Mouse (Mus musculus): ENCODE measurements around the gene Arl5c. TPM values are rescaled to one million over a fixed set of nuclear protein-coding genes. Genes with fewer than 3 reads are reported as not detected.
A peak's percentile ranks its signal among the peaks of the same experiment; 100 is the strongest.

Gene Arl5c
- polyA plus RNA-seq, 1 experiment = 28.9 TPM

DNA sequence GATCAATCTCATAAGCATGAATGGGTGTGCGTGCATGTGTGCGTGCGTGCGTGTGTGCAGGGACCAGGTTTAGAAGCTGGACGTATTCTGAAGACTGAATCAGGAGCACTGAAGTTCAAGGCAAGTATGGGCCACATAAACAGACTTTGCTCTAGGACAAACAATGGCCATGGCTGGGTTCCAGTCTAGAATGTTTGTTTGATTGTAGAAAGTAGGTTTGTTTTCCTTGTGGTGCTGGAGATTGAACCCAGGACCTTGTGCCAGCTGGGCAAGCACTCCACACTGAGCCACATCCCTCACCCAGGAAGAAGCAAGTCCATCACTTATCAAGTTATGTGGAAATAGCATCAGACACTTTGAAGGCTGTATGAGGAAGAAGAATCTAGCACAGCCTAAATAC, 20.2 kb upstream of the Arl5c start:
- no peak for DNase-seq (ENCODE audit: low read depth in 1 of 2, low spot score in 2 of 2)
- no peak for TF ChIP-seq CTCF (IDR thresholded peaks at IDR 0.05; ENCODE audit: extremely low read depth, insufficient read depth, insufficient read length, insufficient replicate concordance)
- no peak for TF ChIP-seq POLR2A (IDR thresholded peaks at IDR 0.05; ENCODE audit: low read depth, low read length)
- Histone ChIP-seq H3K4me1 (ENCODE audit: control insufficient read depth, insufficient read depth, insufficient read length) (peaks cover 13% of the 10 kb centered on the region; the same call in 1 of the 2 replicates), H3K27me3 (ENCODE audit: control insufficient read depth, insufficient read depth, low read length) (no peaks in the 10 kb centered on the region), H3K4me3 (ENCODE audit: extremely low read depth, insufficient read depth, insufficient read length) (no peak overlapping the region), H3K36me3 (ENCODE audit: control insufficient read depth, insufficient read depth, low read length) (no peaks in the 10 kb centered on the region), H3K27ac (ENCODE audit: insufficient read depth, low read length) (no peak overlapping the region)
- 94% methylated on average over 5 of the region's 5 CpGs for WGBS

DNA sequence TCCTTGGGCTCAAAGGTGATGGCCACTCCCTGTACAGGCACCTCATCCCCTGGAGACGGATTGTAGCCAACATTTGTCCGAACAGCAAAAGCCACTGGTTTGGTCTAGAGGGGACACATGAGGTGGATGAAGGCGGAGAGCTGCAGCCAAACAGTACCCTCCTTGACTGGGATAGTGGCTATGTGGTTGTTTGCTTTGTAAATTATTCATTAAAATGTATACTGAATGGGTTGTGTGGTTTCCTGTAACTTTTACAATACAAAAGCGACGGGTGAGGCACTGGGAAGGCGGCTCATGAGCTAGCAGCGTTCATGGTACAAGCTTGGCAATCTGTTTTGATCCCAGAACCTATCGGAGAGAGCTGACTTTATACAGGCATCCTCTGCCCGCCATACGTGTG, 16.9 kb upstream of the Arl5c start:
- no peak for DNase-seq (ENCODE audit: low read depth in 1 of 2, low spot score in 2 of 2)
- WGBS = 91% methylated on average over 10 of the region's 10 CpGs
- no peak overlapping the region for H3K27ac ChIP-seq (ENCODE audit: insufficient read depth, low read length)
- no peaks in the 10 kb centered on the region for H3K36me3 ChIP-seq (ENCODE audit: control insufficient read depth, insufficient read depth, low read length)
- H3K4me1 ChIP-seq (ENCODE audit: control insufficient read depth, insufficient read depth, insufficient read length) = peaks cover 3% of the 10 kb centered on the region; the same call in 1 of the 2 replicates
- H3K27me3 ChIP-seq (ENCODE audit: control insufficient read depth, insufficient read depth, low read length) = no peaks in the 10 kb centered on the region
- no peak overlapping the region for H3K4me3 ChIP-seq (ENCODE audit: extremely low read depth, insufficient read depth, insufficient read length)
- no peak for TF ChIP-seq CTCF (IDR thresholded peaks at IDR 0.05; ENCODE audit: extremely low read depth, insufficient read depth, insufficient read length, insufficient replicate concordance)
- no peak for TF ChIP-seq POLR2A (IDR thresholded peaks at IDR 0.05; ENCODE audit: low read depth, low read length)

DNA sequence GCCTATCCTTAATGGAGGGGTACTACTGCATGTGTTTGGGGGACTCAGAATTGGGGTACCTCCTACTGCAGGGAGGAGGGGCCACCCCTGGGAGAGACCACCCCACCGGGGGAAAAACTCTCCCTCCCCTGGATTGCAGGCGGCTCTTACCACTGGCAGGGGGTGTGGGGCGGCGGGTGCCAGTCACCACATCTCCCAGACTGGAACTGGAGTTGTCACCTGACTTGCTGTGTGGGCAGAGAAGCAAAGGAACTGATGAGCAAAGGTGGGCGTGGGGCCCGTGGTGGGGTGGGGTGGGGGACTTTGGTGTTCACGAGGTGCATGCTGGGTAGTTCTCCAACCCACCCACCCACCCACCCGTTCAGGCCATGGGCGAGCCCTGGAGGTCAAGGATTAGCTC, 15.7 kb upstream of the Arl5c start:
- H3K27me3 ChIP-seq (ENCODE audit: control insufficient read depth, insufficient read depth, low read length) = no peaks in the 10 kb centered on the region

DNA sequence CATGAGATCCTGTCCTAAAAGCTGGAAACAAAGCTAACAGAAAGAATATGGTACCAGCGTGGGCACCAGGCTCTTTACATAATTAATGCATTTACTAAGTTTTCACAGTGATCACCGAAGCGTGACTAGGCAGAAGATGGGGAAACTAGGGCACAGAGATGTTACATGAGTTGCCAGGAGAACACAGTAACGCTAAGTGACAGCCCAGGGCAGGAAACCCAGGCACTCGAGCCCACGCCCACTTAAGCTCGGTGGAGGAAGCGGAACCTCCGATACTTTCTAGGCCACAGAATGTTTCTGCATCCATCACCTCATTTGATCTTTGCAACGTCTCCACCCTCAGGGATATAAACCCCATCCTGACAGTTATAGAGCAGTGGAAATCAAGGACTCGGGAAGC, 12.1 kb upstream of the Arl5c start:
- Histone ChIP-seq H3K4me1 (ENCODE audit: control insufficient read depth, insufficient read depth, insufficient read length) (peaks cover 3% of the 10 kb centered on the region; the same call in 1 of the 2 replicates), H3K4me3 (ENCODE audit: extremely low read depth, insufficient read depth, insufficient read length) (no peak overlapping the region), H3K27ac (ENCODE audit: insufficient read depth, low read length) (0 out of 2 replicates have a peak overlapping the region, but pooled peaks have one; percentile 5), H3K27me3 (ENCODE audit: control insufficient read depth, insufficient read depth, low read length) (no peaks in the 10 kb centered on the region), H3K36me3 (ENCODE audit: control insufficient read depth, insufficient read depth, low read length) (no peaks in the 10 kb centered on the region)
- WGBS = 40% methylated on average over 11 of the region's 11 CpGs
- no peak for DNase-seq (ENCODE audit: low read depth in 1 of 2, low spot score in 2 of 2)
- TF ChIP-seq CTCF (IDR thresholded peaks at IDR 0.05; ENCODE audit: extremely low read depth, insufficient read depth, insufficient read length, insufficient replicate concordance) (no peak), POLR2A (IDR thresholded peaks at IDR 0.05; ENCODE audit: low read depth, low read length) (no peak)

More for the DNA sequence above, 15.7 kb upstream of the Arl5c start:
- Histone ChIP-seq H3K36me3 (ENCODE audit: control insufficient read depth, insufficient read depth, low read length) (no peaks in the 10 kb centered on the region), H3K27ac (ENCODE audit: insufficient read depth, low read length) (no peak overlapping the region), H3K4me3 (ENCODE audit: extremely low read depth, insufficient read depth, insufficient read length) (no peak overlapping the region), H3K4me1 (ENCODE audit: control insufficient read depth, insufficient read depth, insufficient read length) (peaks cover 3% of the 10 kb centered on the region; the same call in 1 of the 2 replicates)
- 82% methylated on average over 9 of the region's 9 CpGs for WGBS
- TF ChIP-seq CTCF (IDR thresholded peaks at IDR 0.05; ENCODE audit: extremely low read depth, insufficient read depth, insufficient read length, insufficient replicate concordance) (no peak), POLR2A (IDR thresholded peaks at IDR 0.05; ENCODE audit: low read depth, low read length) (no peak)
- DNase-seq (ENCODE audit: low read depth in 1 of 2, low spot score in 2 of 2) = no peak

DNA sequence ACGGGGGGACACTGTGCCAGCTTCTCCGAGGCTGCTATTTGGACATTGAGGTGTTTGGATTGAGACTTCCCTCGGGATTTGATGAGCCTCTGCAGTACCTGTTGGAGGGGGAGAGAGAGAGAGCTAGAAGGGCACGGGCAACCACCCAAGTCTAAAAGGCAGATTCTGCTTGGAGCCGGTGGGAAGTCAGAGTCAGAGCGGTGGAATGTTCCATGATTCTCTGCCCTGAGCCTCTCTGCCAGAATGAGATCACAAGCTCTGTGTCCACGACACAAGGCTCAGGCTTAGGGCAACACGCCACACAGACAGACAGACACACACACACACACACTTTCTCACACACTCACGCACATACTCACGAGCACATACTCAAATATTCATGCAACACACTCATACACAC, 9.7 kb upstream of the Arl5c start:
- 88% methylated on average over 10 of the region's 10 CpGs for WGBS
- no peaks in the 10 kb centered on the region for H3K27me3 ChIP-seq (ENCODE audit: control insufficient read depth, insufficient read depth, low read length)
- peaks cover 21% of the 10 kb centered on the region for H3K4me1 ChIP-seq (ENCODE audit: control insufficient read depth, insufficient read depth, insufficient read length)
- H3K4me3 ChIP-seq (ENCODE audit: extremely low read depth, insufficient read depth, insufficient read length) = no peak overlapping the region
- DNase-seq (ENCODE audit: low read depth in 1 of 2, low spot score in 2 of 2) = no peak
- no peaks in the 10 kb centered on the region for H3K36me3 ChIP-seq (ENCODE audit: control insufficient read depth, insufficient read depth, low read length)
- TF ChIP-seq CTCF (IDR thresholded peaks at IDR 0.05; ENCODE audit: extremely low read depth, insufficient read depth, insufficient read length, insufficient replicate concordance) (no peak), POLR2A (IDR thresholded peaks at IDR 0.05; ENCODE audit: low read depth, low read length) (no peak)
- H3K27ac ChIP-seq (ENCODE audit: insufficient read depth, low read length) = no peak overlapping the region

DNA sequence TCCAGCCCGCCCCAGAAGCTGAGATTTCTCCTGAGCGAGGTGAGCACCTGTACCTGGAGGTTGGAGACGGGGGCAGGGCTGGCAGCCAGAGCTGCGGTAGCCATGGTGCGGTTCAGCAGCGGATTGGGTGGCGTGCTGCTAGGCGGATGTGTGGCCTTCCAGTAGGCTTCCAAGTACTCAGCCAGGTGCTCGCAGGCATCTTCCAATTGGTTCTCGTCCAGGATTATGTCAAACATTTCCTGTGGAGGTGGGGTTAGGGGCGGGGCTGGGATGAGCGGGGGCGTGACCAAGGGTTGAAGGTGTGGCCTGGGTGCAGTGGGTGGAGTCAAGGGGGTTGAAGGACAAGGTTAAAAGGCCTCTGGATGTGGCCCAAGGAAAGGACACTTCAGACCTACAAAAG, 9.1 kb upstream of the Arl5c start:
- WGBS = 92% methylated on average over 13 of the region's 13 CpGs
- H3K36me3 ChIP-seq (ENCODE audit: control insufficient read depth, insufficient read depth, low read length) = no peaks in the 10 kb centered on the region
- H3K27ac ChIP-seq (ENCODE audit: insufficient read depth, low read length) = no peak overlapping the region
- no peak overlapping the region for H3K4me3 ChIP-seq (ENCODE audit: extremely low read depth, insufficient read depth, insufficient read length)
- TF ChIP-seq POLR2A (IDR thresholded peaks at IDR 0.05; ENCODE audit: low read depth, low read length) (no peak), CTCF (IDR thresholded peaks at IDR 0.05; ENCODE audit: extremely low read depth, insufficient read depth, insufficient read length, insufficient replicate concordance) (no peak)
- H3K27me3 ChIP-seq (ENCODE audit: control insufficient read depth, insufficient read depth, low read length) = no peaks in the 10 kb centered on the region
- no peak for DNase-seq (ENCODE audit: low read depth in 1 of 2, low spot score in 2 of 2)
- peaks cover 25% of the 10 kb centered on the region for H3K4me1 ChIP-seq (ENCODE audit: control insufficient read depth, insufficient read depth, insufficient read length)

DNA sequence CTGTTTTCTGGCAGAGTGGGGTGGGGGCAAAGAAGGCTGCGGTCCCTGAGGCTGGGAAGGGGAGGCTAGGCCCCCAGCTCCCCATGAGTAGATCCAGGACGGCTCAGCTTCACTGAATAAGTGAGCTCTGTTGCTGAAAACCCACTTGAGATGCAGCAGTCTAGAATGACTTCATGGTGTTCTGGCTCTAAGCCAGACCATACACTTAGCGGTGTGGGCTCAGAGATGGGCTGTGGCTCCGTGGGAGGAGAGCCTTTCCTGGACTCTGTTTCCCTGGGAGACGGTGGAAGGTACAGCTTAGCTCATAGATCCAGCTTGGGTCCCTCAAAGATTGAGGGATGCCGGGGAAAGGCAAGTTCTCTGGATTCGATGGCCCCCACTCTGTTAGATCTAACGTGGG, 8.2 kb upstream of the Arl5c start:
- DNase-seq (ENCODE audit: low read depth in 1 of 2, low spot score in 2 of 2) = no peak
- 74% methylated on average over 8 of the region's 8 CpGs for WGBS
- Histone ChIP-seq H3K36me3 (ENCODE audit: control insufficient read depth, insufficient read depth, low read length) (no peaks in the 10 kb centered on the region), H3K27ac (ENCODE audit: insufficient read depth, low read length) (no peak overlapping the region), H3K4me3 (ENCODE audit: extremely low read depth, insufficient read depth, insufficient read length) (no peak overlapping the region), H3K4me1 (ENCODE audit: control insufficient read depth, insufficient read depth, insufficient read length) (peaks cover 30% of the 10 kb centered on the region), H3K27me3 (ENCODE audit: control insufficient read depth, insufficient read depth, low read length) (no peaks in the 10 kb centered on the region)
- TF ChIP-seq CTCF (IDR thresholded peaks at IDR 0.05; ENCODE audit: extremely low read depth, insufficient read depth, insufficient read length, insufficient replicate concordance) (no peak), POLR2A (IDR thresholded peaks at IDR 0.05; ENCODE audit: low read depth, low read length) (no peak)
